Mouse (Mus musculus): ENCODE results near the gene Gjc2.

DNA sequence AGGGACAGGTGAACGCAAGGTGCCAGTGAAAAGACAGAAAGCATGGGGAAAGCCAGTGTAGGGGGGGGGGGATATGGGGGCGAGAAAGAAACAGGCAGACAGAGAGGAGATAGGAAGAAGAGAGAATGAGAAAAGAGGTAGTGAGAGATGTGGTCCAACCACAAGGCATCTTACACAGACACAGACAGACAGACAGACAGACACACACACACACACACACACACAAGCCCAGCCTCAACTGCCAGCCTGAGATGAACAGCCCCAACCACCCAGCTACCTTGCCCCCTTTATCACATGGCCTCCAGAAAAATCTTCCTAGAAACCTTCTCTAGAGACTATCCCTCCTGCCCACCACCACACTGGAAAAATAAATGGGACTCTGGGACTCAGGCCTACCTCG lies 50.9 kb downstream of the Gjc2 start:
- TF ChIP-seq CTCF (IDR thresholded peaks at IDR 0.05; ENCODE audit: extremely low read depth, insufficient read depth, insufficient read length, insufficient replicate concordance) (no peak), POLR2A (IDR thresholded peaks at IDR 0.05; ENCODE audit: low read depth, low read length) (no peak)
